Mouse (Mus musculus): ENCODE data around the gene Usp43. TPM values are rescaled to one million over a fixed set of nuclear protein-coding genes. Genes with fewer than 3 reads are reported as not detected.

Gene Usp43
- polyA plus RNA-seq, 1 experiment = 6.7 TPM

DNA sequence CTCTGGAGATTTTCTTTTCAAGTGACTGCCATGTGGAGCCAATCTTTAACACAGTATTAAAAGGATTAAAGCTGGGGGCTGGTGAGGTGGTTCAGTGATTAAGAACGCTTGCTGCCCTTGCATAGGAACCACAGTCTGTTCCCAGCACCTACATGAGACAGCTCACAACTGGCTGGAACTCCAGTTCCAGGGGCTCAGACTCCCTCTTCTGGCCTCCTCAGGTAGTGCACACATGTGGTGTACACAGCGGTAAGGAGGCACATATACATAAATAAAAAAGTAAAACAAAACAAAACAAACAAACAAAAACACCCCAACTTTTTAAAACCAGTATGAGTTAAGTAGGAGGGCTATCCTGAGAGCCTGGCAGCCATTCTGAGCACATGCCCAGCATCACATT lies 36.0 kb downstream of the Usp43 start:
- no peak overlapping the region for H3K27ac ChIP-seq (ENCODE audit: insufficient read depth, low read length)
- H3K27me3 ChIP-seq (ENCODE audit: control insufficient read depth, insufficient read depth, low read length, poor library complexity, severe bottlenecking) = no peaks in the 10 kb centered on the region
- no peak overlapping the region for H3K9ac ChIP-seq (ENCODE audit: low read depth, poor library complexity, severe bottlenecking)
- H3K4me1 ChIP-seq (ENCODE audit: control insufficient read depth, insufficient read depth, low read length) = no peaks in the 10 kb centered on the region
- peaks cover 3% of the 10 kb centered on the region for H3K9me3 ChIP-seq (replicated peaks; ENCODE audit: control insufficient read depth, insufficient read depth, low read length, poor library complexity, severe bottlenecking)
- H3K4me3 ChIP-seq (ENCODE audit: low read depth, low read length) = no peak overlapping the region
- TF ChIP-seq EP300 (IDR thresholded peaks at IDR 0.05; ENCODE audit: insufficient read depth, low read depth, low read length) (no peak), POLR2A (IDR thresholded peaks at IDR 0.05; ENCODE audit: insufficient read depth, low read length) (no peak), CTCF (IDR thresholded peaks at IDR 0.05; ENCODE audit: low read depth, low read length) (peak; percentile 12)
- H3K36me3 ChIP-seq (ENCODE audit: control insufficient read depth, insufficient read depth, low read length, poor library complexity, severe bottlenecking) = no peaks in the 10 kb centered on the region

DNA sequence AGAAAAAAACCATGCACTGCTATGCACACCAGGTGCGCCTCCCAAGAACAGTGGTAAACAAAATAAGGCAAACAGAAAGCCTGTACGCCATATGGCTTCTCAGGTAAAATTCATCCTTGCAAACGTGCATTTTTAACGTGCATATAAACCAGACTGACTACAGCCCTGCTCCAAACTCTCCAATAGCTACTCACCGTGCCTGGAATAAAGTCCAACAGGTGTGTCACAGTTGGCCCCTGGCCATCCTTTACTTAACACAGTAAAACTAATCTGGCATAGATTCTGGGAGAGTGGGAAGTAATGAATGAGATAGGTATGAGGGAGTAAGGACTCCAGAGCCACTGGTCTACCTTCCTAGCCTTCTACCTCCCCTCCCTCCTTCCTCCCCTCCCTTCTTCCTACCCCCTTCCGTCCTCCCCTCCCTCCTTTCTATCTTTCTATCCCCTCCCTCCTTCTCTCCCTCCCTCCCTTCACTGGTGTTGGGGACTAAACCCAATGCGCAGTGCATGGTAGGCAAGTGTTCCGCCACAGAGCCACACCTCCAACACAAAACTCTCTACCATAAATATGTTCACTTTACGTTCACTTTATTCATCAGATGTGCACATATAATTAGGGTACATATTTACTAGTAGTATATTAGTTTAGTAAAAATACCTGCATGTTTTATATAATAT lies 56.3 kb downstream of the Usp43 start:
- H3K27me3 ChIP-seq (ENCODE audit: control insufficient read depth, insufficient read depth, low read length, poor library complexity, severe bottlenecking) = no peaks in the 10 kb centered on the region
- H3K9me3 ChIP-seq (replicated peaks; ENCODE audit: control insufficient read depth, insufficient read depth, low read length, poor library complexity, severe bottlenecking) = no peaks in the 10 kb centered on the region
- no peaks in the 10 kb centered on the region for H3K36me3 ChIP-seq (ENCODE audit: control insufficient read depth, insufficient read depth, low read length, poor library complexity, severe bottlenecking)
- H3K4me1 ChIP-seq (ENCODE audit: control insufficient read depth, insufficient read depth, low read length) = no peaks in the 10 kb centered on the region
- TF ChIP-seq CTCF (IDR thresholded peaks at IDR 0.05; ENCODE audit: low read depth, low read length) (no peak), POLR2A (IDR thresholded peaks at IDR 0.05; ENCODE audit: insufficient read depth, low read length) (no peak), EP300 (IDR thresholded peaks at IDR 0.05; ENCODE audit: insufficient read depth, low read depth, low read length) (no peak)
- no peak overlapping the region for H3K27ac ChIP-seq (ENCODE audit: insufficient read depth, low read length)
- no peak overlapping the region for H3K9ac ChIP-seq (ENCODE audit: low read depth, poor library complexity, severe bottlenecking)
- no peak overlapping the region for H3K4me3 ChIP-seq (ENCODE audit: low read depth, low read length)

DNA sequence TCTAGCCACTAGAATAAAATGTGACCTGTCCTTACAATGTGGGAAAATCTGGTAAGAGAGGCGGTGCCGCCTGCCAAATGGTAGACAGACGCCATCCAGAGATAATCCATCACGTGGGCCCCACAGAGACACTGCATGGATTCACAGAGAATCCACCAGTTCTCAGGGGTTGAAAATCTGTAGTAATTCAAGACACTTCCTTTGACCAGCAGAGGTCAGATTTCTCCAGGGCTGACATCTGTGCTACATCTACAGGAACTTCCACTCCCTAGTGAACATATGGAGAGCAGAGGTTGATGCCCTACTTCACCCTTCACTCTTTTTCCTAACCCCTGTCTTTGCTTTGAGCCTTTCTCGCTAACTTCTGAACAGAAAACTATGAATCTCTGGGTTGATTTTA lies 56.9 kb downstream of the Usp43 start:
- Histone ChIP-seq H3K4me3 (ENCODE audit: low read depth, low read length) (no peak overlapping the region), H3K36me3 (ENCODE audit: control insufficient read depth, insufficient read depth, low read length, poor library complexity, severe bottlenecking) (no peaks in the 10 kb centered on the region), H3K27ac (ENCODE audit: insufficient read depth, low read length) (no peak overlapping the region), H3K9ac (ENCODE audit: low read depth, poor library complexity, severe bottlenecking) (no peak overlapping the region), H3K9me3 (replicated peaks; ENCODE audit: control insufficient read depth, insufficient read depth, low read length, poor library complexity, severe bottlenecking) (no peaks in the 10 kb centered on the region), H3K27me3 (ENCODE audit: control insufficient read depth, insufficient read depth, low read length, poor library complexity, severe bottlenecking) (no peaks in the 10 kb centered on the region), H3K4me1 (ENCODE audit: control insufficient read depth, insufficient read depth, low read length) (no peaks in the 10 kb centered on the region)
- TF ChIP-seq CTCF (IDR thresholded peaks at IDR 0.05; ENCODE audit: low read depth, low read length) (no peak), EP300 (IDR thresholded peaks at IDR 0.05; ENCODE audit: insufficient read depth, low read depth, low read length) (no peak), POLR2A (IDR thresholded peaks at IDR 0.05; ENCODE audit: insufficient read depth, low read length) (no peak)

DNA sequence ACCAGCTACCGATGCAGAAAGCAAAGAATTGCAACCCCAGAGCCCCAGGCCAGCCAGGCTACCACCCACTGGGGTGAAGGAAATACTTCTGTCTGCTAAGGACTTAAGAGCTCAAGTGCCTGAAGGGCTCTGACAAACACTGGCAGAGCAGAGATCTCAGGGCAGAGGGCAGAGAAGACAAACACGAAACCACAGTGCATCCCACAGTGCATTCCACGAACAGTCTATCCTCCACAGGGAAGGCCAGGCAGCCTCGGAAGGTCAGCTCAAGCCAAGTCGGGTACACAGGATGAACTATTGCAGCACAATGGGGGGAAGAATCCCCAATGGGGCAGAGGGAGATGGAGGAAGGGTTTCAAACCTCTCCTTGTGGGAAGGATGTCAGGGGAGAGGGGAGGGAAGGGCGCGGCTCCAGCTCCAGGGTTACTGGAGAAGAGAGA lies 60.5 kb downstream of the Usp43 start:
- H3K36me3 ChIP-seq (ENCODE audit: control insufficient read depth, insufficient read depth, low read length, poor library complexity, severe bottlenecking) = no peaks in the 10 kb centered on the region
- H3K4me1 ChIP-seq (ENCODE audit: control insufficient read depth, insufficient read depth, low read length) = no peaks in the 10 kb centered on the region
- no peaks in the 10 kb centered on the region for H3K9me3 ChIP-seq (replicated peaks; ENCODE audit: control insufficient read depth, insufficient read depth, low read length, poor library complexity, severe bottlenecking)
- H3K27me3 ChIP-seq (ENCODE audit: control insufficient read depth, insufficient read depth, low read length, poor library complexity, severe bottlenecking) = no peaks in the 10 kb centered on the region
- H3K9ac ChIP-seq (ENCODE audit: low read depth, poor library complexity, severe bottlenecking) = no peak overlapping the region
- peak overlapping the region; percentile 21; the same call in 1 of the 2 replicates for H3K27ac ChIP-seq (ENCODE audit: insufficient read depth, low read length)
- H3K4me3 ChIP-seq (ENCODE audit: low read depth, low read length) = no peak overlapping the region
- TF ChIP-seq POLR2A (IDR thresholded peaks at IDR 0.05; ENCODE audit: insufficient read depth, low read length) = no peak
- TF ChIP-seq CTCF (IDR thresholded peaks at IDR 0.05; ENCODE audit: low read depth, low read length) = no peak
- peak; percentile 29; the same call in 1 of the 2 replicates for TF ChIP-seq EP300 (IDR thresholded peaks at IDR 0.05; ENCODE audit: insufficient read depth, low read depth, low read length)

DNA sequence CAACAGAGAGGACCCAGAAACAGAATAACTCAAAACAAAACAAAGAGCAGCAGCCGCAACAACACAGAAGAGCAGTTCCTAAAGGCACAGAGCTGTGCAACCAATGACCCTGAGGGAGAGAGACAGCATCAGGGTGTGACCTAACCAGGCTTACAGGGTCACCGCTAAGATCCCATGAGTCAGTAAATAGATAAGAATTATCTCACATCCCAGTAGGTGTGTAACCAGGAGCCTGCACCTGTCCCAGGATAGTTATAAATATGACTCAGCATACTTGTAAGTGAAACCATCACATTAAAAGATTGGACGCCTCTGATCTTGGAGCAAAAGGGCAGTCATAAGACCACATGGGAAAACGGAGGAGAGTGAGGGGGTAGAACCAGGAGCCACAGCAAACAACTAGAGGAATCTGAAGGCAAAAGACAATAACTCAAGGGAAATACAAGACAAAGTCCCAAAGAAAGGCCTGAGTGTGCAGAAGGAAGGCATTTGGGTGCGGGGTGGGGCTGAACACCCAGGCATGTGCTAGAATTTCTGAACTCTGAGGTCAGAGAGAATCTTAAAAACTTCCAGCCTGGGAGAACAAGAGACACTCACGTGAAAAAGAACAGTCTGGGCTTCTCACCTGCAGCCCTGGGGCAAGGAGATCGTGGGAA lies 61.1 kb downstream of the Usp43 start:
- Histone ChIP-seq H3K27ac (ENCODE audit: insufficient read depth, low read length) (no peak overlapping the region; the same call in 1 of the 2 replicates), H3K4me3 (ENCODE audit: low read depth, low read length) (no peak overlapping the region), H3K27me3 (ENCODE audit: control insufficient read depth, insufficient read depth, low read length, poor library complexity, severe bottlenecking) (no peaks in the 10 kb centered on the region), H3K9me3 (replicated peaks; ENCODE audit: control insufficient read depth, insufficient read depth, low read length, poor library complexity, severe bottlenecking) (no peaks in the 10 kb centered on the region), H3K9ac (ENCODE audit: low read depth, poor library complexity, severe bottlenecking) (no peak overlapping the region), H3K4me1 (ENCODE audit: control insufficient read depth, insufficient read depth, low read length) (no peaks in the 10 kb centered on the region), H3K36me3 (ENCODE audit: control insufficient read depth, insufficient read depth, low read length, poor library complexity, severe bottlenecking) (no peaks in the 10 kb centered on the region)
- TF ChIP-seq EP300 (IDR thresholded peaks at IDR 0.05; ENCODE audit: insufficient read depth, low read depth, low read length) = no peak
- no peak for TF ChIP-seq POLR2A (IDR thresholded peaks at IDR 0.05; ENCODE audit: insufficient read depth, low read length)
- TF ChIP-seq CTCF (IDR thresholded peaks at IDR 0.05; ENCODE audit: low read depth, low read length) = no peak

DNA sequence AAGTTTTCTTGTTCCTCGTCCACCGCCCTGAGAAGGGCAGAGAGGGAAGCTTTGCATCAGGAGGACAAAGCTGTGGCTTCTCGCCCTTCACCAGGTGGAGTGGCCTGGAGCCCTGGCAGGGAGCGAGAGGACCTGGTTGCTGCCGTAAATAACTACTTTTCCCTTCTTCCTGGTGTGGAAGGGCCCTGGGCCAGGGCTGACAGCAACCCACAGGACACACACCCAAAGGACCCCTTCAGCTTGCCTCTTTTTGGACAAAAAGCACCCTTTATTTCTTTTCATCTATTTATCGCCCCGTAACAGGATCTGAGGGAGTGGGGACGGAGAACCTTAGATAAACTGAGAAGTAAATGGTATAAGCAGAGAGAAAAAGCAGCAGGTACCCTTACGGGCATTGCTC lies 63.4 kb downstream of the Usp43 start:
- Histone ChIP-seq H3K9me3 (replicated peaks; ENCODE audit: control insufficient read depth, insufficient read depth, low read length, poor library complexity, severe bottlenecking) (no peaks in the 10 kb centered on the region), H3K4me1 (ENCODE audit: control insufficient read depth, insufficient read depth, low read length) (no peaks in the 10 kb centered on the region), H3K9ac (ENCODE audit: low read depth, poor library complexity, severe bottlenecking) (no peak overlapping the region), H3K27ac (ENCODE audit: insufficient read depth, low read length) (no peak overlapping the region), H3K36me3 (ENCODE audit: control insufficient read depth, insufficient read depth, low read length, poor library complexity, severe bottlenecking) (no peaks in the 10 kb centered on the region), H3K27me3 (ENCODE audit: control insufficient read depth, insufficient read depth, low read length, poor library complexity, severe bottlenecking) (no peaks in the 10 kb centered on the region), H3K4me3 (ENCODE audit: low read depth, low read length) (no peak overlapping the region)
- TF ChIP-seq EP300 (IDR thresholded peaks at IDR 0.05; ENCODE audit: insufficient read depth, low read depth, low read length) = no peak
- TF ChIP-seq CTCF (IDR thresholded peaks at IDR 0.05; ENCODE audit: low read depth, low read length) = no peak
- TF ChIP-seq POLR2A (IDR thresholded peaks at IDR 0.05; ENCODE audit: insufficient read depth, low read length) = no peak

All from ES-Bruce4 (cell line).